Mouse (Mus musculus) bone marrow macrophage, adult 2 months (primary cell): ENCODE results near the gene Pianp.

Experiments
- CTCF ChIP-seq: IDR thresholded peaks from 2 replicates; pipeline ENCODE4 v1.5.1; 2012; ENCODE audit warnings: low read depth, mild to moderate bottlenecking, low read length, moderate library complexity
- POLR2A ChIP-seq: IDR thresholded peaks from 2 replicates; pipeline ENCODE4 v1.6.1; 2012; ENCODE audit warnings: mild to moderate bottlenecking, low read depth, low read length, borderline replicate concordance

GRCm38 (mm10) chr6:125005086-125005485 is 8.6 kb downstream of the Pianp start:
- no peak for TF ChIP-seq CTCF
- TF ChIP-seq POLR2A = no peak
